Mouse (Mus musculus): ENCODE results near the gene 4933412E24Rik. TPM values are rescaled to one million over a fixed set of nuclear protein-coding genes. Genes with fewer than 3 reads are reported as not detected.

The 4933412E24Rik gene
- polyA plus RNA-seq (2015; fragmentation: Nextera tagmentation; extraction: Ambion mirVana) = not detected in 2 replicates

DNA sequence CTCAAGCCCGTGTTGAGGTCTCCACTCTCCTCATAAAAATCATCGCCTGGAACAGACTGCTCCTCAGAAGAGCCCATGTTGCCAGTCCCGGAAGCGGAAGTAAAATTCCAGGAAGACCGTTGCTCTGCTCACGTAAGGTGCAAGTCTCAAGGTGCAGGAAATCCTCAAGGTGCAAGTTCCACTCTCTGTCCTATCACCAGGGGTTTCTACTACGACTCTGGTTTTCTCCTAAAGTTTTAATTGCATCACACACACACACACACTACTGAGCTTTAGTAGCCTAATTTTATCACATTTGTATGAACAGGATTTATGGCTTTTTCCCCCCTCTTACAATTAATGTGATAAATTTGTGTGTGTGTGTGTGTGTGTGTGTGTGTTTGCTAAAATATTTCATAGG, at the start of gene 4933412E24Rik:
TSS of gene 4933412E24Rik (minus strand) at position 101 of the 400 bp plus-strand sequence.
- Histone ChIP-seq H3K4me2 (no peak within 1 kb of the TSS), H3K4me3 (no peak within 1 kb of the TSS), H3K9me3 (no peaks in the 10 kb centered on the region), H3K36me3 (no peaks in the 10 kb centered on the region), H3K27ac (no peak within 1 kb of the TSS), H3K4me1 (no peaks in the 10 kb centered on the region), H3K9ac (no peak within 1 kb of the TSS), H3K27me3 (no peaks in the 10 kb centered on the region)
- ATAC-seq (ENCODE audit: insufficient number of reproducible peaks, low FRiP score, low TSS enrichment, low read depth) = no peak
- 70% methylated on average over 7 of the region's 7 CpGs for WGBS

DNA sequence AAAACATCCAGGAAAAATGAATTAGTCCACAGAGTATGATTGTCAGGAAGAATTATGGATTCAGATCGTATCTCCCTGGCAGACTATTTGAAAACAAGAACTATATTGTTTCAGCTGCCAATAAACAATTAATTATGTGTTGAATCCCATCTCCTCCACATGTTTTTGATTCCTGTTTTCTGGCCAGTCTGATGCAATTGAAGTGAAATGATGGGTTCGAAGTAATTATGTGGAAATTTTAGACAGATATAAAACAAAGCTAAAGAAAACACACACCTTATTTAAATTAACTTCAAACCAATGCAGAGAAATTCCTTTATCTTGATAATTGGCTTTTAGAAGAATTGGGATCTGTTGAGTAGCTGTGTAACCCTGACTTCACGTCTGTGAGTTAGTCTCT, 14.3 kb upstream of the 4933412E24Rik start:
- H3K27me3 ChIP-seq = no peaks in the 10 kb centered on the region
- no peaks in the 10 kb centered on the region for H3K4me1 ChIP-seq
- no peak overlapping the region for H3K9ac ChIP-seq
- no peaks in the 10 kb centered on the region for H3K36me3 ChIP-seq
- H3K27ac ChIP-seq = no peak overlapping the region
- no peak overlapping the region for H3K4me2 ChIP-seq
- ATAC-seq (ENCODE audit: insufficient number of reproducible peaks, low FRiP score, low TSS enrichment, low read depth) = no peak
- no peak overlapping the region for H3K4me3 ChIP-seq
- WGBS = 40% methylated on average over 3 of the region's 3 CpGs
- no peaks in the 10 kb centered on the region for H3K9me3 ChIP-seq

DNA sequence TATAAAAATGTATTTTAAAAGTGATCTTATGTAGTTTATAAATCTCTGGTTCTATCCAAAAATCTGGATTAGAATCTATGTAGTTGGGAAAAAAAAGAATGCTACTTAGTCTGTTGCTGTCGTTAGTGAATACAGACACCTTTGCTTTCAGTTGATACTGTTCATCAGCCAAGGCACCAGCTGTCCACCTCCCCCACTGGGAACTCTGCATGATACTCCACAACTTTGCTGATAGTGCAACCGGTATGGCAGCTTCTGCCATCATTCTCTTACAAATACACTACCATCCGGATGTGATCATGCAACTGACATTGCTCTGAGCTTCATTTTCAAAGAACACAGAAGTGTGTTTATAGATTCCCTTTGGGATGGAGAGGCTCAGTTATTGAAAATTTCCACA, 4.8 kb upstream of the 4933412E24Rik start:
- H3K9me3 ChIP-seq = no peaks in the 10 kb centered on the region
- 52% methylated on average over 3 of the region's 3 CpGs for WGBS
- H3K9ac ChIP-seq = no peak overlapping the region
- no peaks in the 10 kb centered on the region for H3K36me3 ChIP-seq
- no peak for ATAC-seq (ENCODE audit: insufficient number of reproducible peaks, low FRiP score, low TSS enrichment, low read depth)
- no peaks in the 10 kb centered on the region for H3K27me3 ChIP-seq
- H3K4me3 ChIP-seq = no peak overlapping the region
- no peak overlapping the region for H3K27ac ChIP-seq
- no peaks in the 10 kb centered on the region for H3K4me1 ChIP-seq
- H3K4me2 ChIP-seq = no peak overlapping the region

- no peak overlapping the region for H3K9ac ChIP-seq
- H3K4me3 ChIP-seq = no peak overlapping the region
- no peaks in the 10 kb centered on the region for H3K9me3 ChIP-seq
- H3K27me3 ChIP-seq = no peaks in the 10 kb centered on the region
- H3K4me2 ChIP-seq = no peak overlapping the region
- no peaks in the 10 kb centered on the region for H3K4me1 ChIP-seq
- no peak for ATAC-seq (ENCODE audit: insufficient number of reproducible peaks, low FRiP score, low TSS enrichment, low read depth)
- WGBS = 91% methylated on average over 4 of the region's 4 CpGs
- no peaks in the 10 kb centered on the region for H3K36me3 ChIP-seq
- no peak overlapping the region for H3K27ac ChIP-seq
These were observed 6.2 kb downstream of the 4933412E24Rik start for GRCm38 (mm10) chr15:60010199-60010598.

GRCm38 (mm10) chr15:60009610-60010009, 6.8 kb downstream of the 4933412E24Rik start:
- 72% methylated on average over 3 of the region's 3 CpGs for WGBS
- no peaks in the 10 kb centered on the region for H3K36me3 ChIP-seq
- no peak overlapping the region for H3K4me2 ChIP-seq
- no peaks in the 10 kb centered on the region for H3K4me1 ChIP-seq
- H3K27me3 ChIP-seq = no peaks in the 10 kb centered on the region
- no peaks in the 10 kb centered on the region for H3K9me3 ChIP-seq
- H3K4me3 ChIP-seq = no peak overlapping the region
- H3K9ac ChIP-seq = no peak overlapping the region
- no peak for ATAC-seq (ENCODE audit: insufficient number of reproducible peaks, low FRiP score, low TSS enrichment, low read depth)
- H3K27ac ChIP-seq = no peak overlapping the region

GRCm38 (mm10) chr15:59983777-59984176, 32.6 kb downstream of the 4933412E24Rik start:
- H3K4me2 ChIP-seq = no peak overlapping the region
- no peaks in the 10 kb centered on the region for H3K36me3 ChIP-seq
- H3K9me3 ChIP-seq = no peaks in the 10 kb centered on the region
- no peaks in the 10 kb centered on the region for H3K27me3 ChIP-seq
- H3K4me1 ChIP-seq = no peaks in the 10 kb centered on the region
- H3K4me3 ChIP-seq = no peak overlapping the region
- no peak overlapping the region for H3K27ac ChIP-seq
- no peak overlapping the region for H3K9ac ChIP-seq
- WGBS = 48% methylated on average over 4 of the region's 4 CpGs
- ATAC-seq (ENCODE audit: insufficient number of reproducible peaks, low FRiP score, low TSS enrichment, low read depth) = no peak

- Histone ChIP-seq H3K36me3 (no peaks in the 10 kb centered on the region), H3K4me2 (no peak overlapping the region), H3K27ac (no peak overlapping the region), H3K4me1 (no peaks in the 10 kb centered on the region), H3K9ac (no peak overlapping the region), H3K4me3 (no peak overlapping the region), H3K27me3 (no peaks in the 10 kb centered on the region), H3K9me3 (no peaks in the 10 kb centered on the region)
- WGBS = 23% methylated on average over 3 of the region's 3 CpGs
- ATAC-seq (ENCODE audit: insufficient number of reproducible peaks, low FRiP score, low TSS enrichment, low read depth) = no peak
These were observed 41.1 kb downstream of the 4933412E24Rik start for GRCm38 (mm10) chr15:59975310-59975709.

DNA sequence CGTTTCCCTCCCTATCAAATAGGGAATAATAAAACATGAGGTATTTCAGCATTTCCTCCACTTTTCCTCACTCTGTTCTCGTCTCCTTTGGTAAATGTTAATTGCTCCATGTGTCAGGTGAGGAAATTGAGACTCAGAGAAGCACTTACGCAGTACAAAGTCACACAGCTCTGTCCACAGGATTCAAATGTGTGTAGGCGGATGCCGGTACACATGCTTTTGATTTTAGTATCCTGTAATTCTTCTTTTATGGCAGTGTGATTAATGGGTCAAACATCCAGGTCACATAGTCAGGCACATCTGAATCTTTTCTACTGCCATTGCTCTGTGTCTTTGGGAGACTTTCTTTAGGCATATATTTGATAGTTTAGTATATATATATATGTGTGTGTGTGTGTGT, 41.8 kb downstream of the 4933412E24Rik start:
- ATAC-seq (ENCODE audit: insufficient number of reproducible peaks, low FRiP score, low TSS enrichment, low read depth) = no peak
- WGBS = 23% methylated on average over 5 of the region's 5 CpGs
- H3K9me3 ChIP-seq = no peaks in the 10 kb centered on the region
- H3K4me1 ChIP-seq = no peaks in the 10 kb centered on the region
- H3K27ac ChIP-seq = no peak overlapping the region
- no peaks in the 10 kb centered on the region for H3K27me3 ChIP-seq
- no peak overlapping the region for H3K9ac ChIP-seq
- H3K36me3 ChIP-seq = no peaks in the 10 kb centered on the region
- no peak overlapping the region for H3K4me3 ChIP-seq
- H3K4me2 ChIP-seq = no peak overlapping the region

- Histone ChIP-seq H3K9me3 (no peaks in the 10 kb centered on the region), H3K4me1 (no peaks in the 10 kb centered on the region), H3K27me3 (no peaks in the 10 kb centered on the region), H3K36me3 (no peaks in the 10 kb centered on the region), H3K4me2 (no peak overlapping the region), H3K4me3 (no peak overlapping the region), H3K27ac (no peak overlapping the region), H3K9ac (no peak overlapping the region)
- WGBS = 34% methylated on average over 7 of the region's 7 CpGs
- no peak for ATAC-seq (ENCODE audit: insufficient number of reproducible peaks, low FRiP score, low TSS enrichment, low read depth)
These were observed 42.5 kb downstream of the 4933412E24Rik start for GRCm38 (mm10) chr15:59973651-59974519.
